Mouse (Mus musculus) megakaryocyte progenitor cell, adult 5-6 weeks (primary cell): ENCODE measurements around the gene Gzme. TPM values are rescaled to one million over a fixed set of nuclear protein-coding genes. Genes with fewer than 3 reads are reported as not detected.

Source experiments
- total RNA-seq, 2 experiments: library from RNA; stranded (forward) in 1 of 2; stranded (reverse) in 1 of 2; fragments of 157-497, 149-512 nt in 1 of 2; fragments of 200-1000 nt in 1 of 2; gene quantifications; 2 replicates each; pipeline versions ENCODE4 v1.2.3 to v1.2.4; 2015 to 2017

Gzme gene
- total RNA-seq, 2 experiments from 2014 or later, result not detected

Other genes starting within 250 kb of the Gzme start
- 0.17 TPM in 1 of 2 replicates, not detected in the other for gene Cbln3, start 236.2 kb downstream of the Gzme start, total RNA-seq (2015)
- gene Cbln3, start 236.2 kb downstream of the Gzme start, total RNA-seq (2017), result 0.07 TPM in 1 of 2 replicates, not detected in the other
- gene Khnyn, start 235.7 kb downstream of the Gzme start, total RNA-seq (2015), result 4.6 and 6.1 TPM in 2 replicates
- gene Khnyn, start 235.7 kb downstream of the Gzme start, total RNA-seq (2017), result 14.3 and 15.3 TPM in 2 replicates
- 11.7 and 18.2 TPM in 2 replicates for gene Sdr39u1, start 220.3 kb downstream of the Gzme start, total RNA-seq (2015)
- gene Sdr39u1, start 220.3 kb downstream of the Gzme start, total RNA-seq (2017), result 4.2 and 6.9 TPM in 2 replicates
- gene Cma1, start 175.9 kb downstream of the Gzme start, total RNA-seq (2015), result not detected in 2 replicates
- not detected in 2 replicates for gene Cma1, start 175.9 kb downstream of the Gzme start, total RNA-seq (2017)
- gene Cma2, start 169.6 kb downstream of the Gzme start, total RNA-seq (2015), result not detected in 2 replicates
- not detected in 2 replicates for gene Cma2, start 169.6 kb downstream of the Gzme start, total RNA-seq (2017)
- not detected in 2 replicates for gene Mcpt1, start 102.7 kb downstream of the Gzme start, total RNA-seq (2015)
- not detected in 2 replicates for gene Mcpt1, start 102.7 kb downstream of the Gzme start, total RNA-seq (2017)
- not detected in 2 replicates for gene Mcpt9, start 90.1 kb downstream of the Gzme start, total RNA-seq (2015)
- gene Mcpt9, start 90.1 kb downstream of the Gzme start, total RNA-seq (2017), result not detected in 2 replicates
- not detected in 2 replicates for gene Mcpt2, start 78.6 kb downstream of the Gzme start, total RNA-seq (2015)
- gene Mcpt2, start 78.6 kb downstream of the Gzme start, total RNA-seq (2017), result not detected in 2 replicates
- gene Mcpt4, start 58.3 kb downstream of the Gzme start, total RNA-seq (2015), result not detected in 2 replicates
- gene Mcpt4, start 58.3 kb downstream of the Gzme start, total RNA-seq (2017), result not detected in 2 replicates
- gene Mcpt8, start 35.4 kb downstream of the Gzme start, total RNA-seq (2015), result 83.3 and 112 TPM in 2 replicates
- 23.6 and 30.6 TPM in 2 replicates for gene Mcpt8, start 35.4 kb downstream of the Gzme start, total RNA-seq (2017)
- gene Ctsg, start 18.1 kb downstream of the Gzme start, total RNA-seq (2015), result 4,330 and 4,812 TPM in 2 replicates
- 4,060 and 4,327 TPM in 2 replicates for gene Ctsg, start 18.1 kb downstream of the Gzme start, total RNA-seq (2017)
- 0.37 TPM in 1 of 2 replicates, not detected in the other for gene Gzmd, start 12.0 kb upstream of the Gzme start, total RNA-seq (2015)
- not detected in 2 replicates for gene Gzmd, start 12.0 kb upstream of the Gzme start, total RNA-seq (2017)
- gene Gzmg, start 39.0 kb upstream of the Gzme start, total RNA-seq (2015), result not detected in 2 replicates
- not detected in 2 replicates for gene Gzmg, start 39.0 kb upstream of the Gzme start, total RNA-seq (2017)
- gene Gzmn, start 54.0 kb upstream of the Gzme start, total RNA-seq (2015), result not detected in 2 replicates
- gene Gzmn, start 54.0 kb upstream of the Gzme start, total RNA-seq (2017), result not detected in 2 replicates
- gene Gzmf, start 90.8 kb upstream of the Gzme start, total RNA-seq (2015), result not detected in 2 replicates
- not detected in 2 replicates for gene Gzmf, start 90.8 kb upstream of the Gzme start, total RNA-seq (2017)
- not detected in 2 replicates for gene Gzmc, start 114.0 kb upstream of the Gzme start, total RNA-seq (2015)
- gene Gzmc, start 114.0 kb upstream of the Gzme start, total RNA-seq (2017), result not detected in 2 replicates
- 3.5 TPM in 2 replicates for gene Gzmb, start 141.6 kb upstream of the Gzme start, total RNA-seq (2015)
- gene Gzmb, start 141.6 kb upstream of the Gzme start, total RNA-seq (2017), result 1.1 TPM in 2 replicates
- not detected in 2 replicates for gene Atp12a, start 244.4 kb upstream of the Gzme start, total RNA-seq (2015)
- not detected in 2 replicates for gene Atp12a, start 244.4 kb upstream of the Gzme start, total RNA-seq (2017)